Mouse (Mus musculus): ENCODE data around the gene Dnmt3a. TPM values are rescaled to one million over a fixed set of nuclear protein-coding genes. Genes with fewer than 3 reads are reported as not detected.
A peak's percentile ranks its signal among the peaks of the same experiment; 100 is the strongest.

Dnmt3a gene
- total RNA-seq, 4 experiments from 2014 or later, result 46.0 to 59.4 (median 50.9) TPM

- no peak for DNase-seq (ENCODE audit: low spot score)
Observed at GRCm38 (mm10) chr12:3877376-3877775, 71.6 kb downstream of the Dnmt3a start.

DNA sequence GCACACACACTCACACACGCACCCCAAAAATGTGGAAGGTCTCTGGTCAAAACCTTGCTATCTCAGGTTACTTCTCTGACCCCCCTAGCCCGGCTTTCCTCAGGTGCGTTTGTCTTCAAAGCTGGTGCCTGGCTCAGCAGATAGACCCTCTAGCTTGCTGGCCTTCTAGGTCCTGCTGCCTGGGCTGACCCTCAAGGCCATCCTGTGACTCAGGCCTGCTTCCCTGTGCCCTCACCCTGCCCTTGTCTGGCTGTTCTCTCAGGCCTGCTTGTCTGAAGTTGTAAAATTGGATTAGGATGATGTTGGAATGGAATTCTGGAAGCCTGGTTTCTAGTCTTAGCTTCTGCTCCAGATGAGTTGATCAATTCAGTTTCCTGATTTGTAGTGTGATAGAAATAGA, 75.7 kb downstream of the Dnmt3a start:
- no peak for DNase-seq (ENCODE audit: low spot score)

- DNase-seq (ENCODE audit: low spot score), result no peak
Observed at GRCm38 (mm10) chr12:3884892-3885493, 79.2 kb downstream of the Dnmt3a start.

GRCm38 (mm10) chr12:3886601-3887000, 80.8 kb downstream of the Dnmt3a start:
- DNase-seq (ENCODE audit: low spot score), result no peak

DNA sequence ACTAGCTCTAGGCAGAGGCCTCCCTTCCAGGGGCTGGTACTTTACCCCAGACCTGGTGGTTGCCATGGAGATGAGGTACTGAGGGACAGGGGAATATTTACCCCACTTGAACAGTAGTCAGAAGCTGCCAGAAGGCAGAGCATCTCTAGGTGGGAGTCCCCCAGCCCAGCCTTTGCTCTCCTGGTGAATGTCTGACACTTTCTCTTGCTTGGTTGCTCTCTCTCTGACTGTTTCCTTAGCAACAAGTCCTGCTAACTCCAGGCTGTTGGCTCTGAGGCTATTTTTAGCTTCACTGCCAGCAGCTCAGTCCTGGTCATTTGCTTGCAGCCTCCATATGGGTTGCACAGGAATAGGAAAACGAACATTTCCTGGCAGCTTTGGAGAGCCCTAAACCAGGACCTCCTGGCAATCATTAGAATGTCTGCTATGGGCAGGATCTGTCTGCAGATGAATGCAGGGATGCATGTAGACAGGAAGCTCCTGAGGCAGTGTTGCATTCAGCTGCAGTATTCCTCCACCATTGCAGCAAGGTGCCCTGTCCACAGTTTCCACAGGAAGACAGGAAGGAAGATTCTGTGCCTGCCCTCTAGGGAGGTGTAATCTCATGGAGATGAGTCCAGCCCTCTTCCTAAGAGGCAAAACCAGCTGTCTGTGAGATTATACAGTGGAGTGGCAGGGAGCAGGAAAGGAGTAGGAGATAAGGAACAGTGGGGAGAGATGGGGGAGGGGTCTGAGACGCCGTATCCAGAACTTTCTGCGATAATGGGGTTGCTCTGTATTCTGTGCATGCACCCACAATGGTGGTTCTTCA, 81.9 kb downstream of the Dnmt3a start:
- peak; percentile 36 for DNase-seq (ENCODE audit: low spot score)

- DNase-seq (ENCODE audit: low spot score), result no peak
Observed at GRCm38 (mm10) chr12:3889875-3890635, 84.2 kb downstream of the Dnmt3a start.

- no peak for DNase-seq (ENCODE audit: low spot score)
Observed at GRCm38 (mm10) chr12:3890753-3891751, 85.2 kb downstream of the Dnmt3a start.

- no peak for DNase-seq (ENCODE audit: low spot score)
Observed at GRCm38 (mm10) chr12:3891779-3892239, 86.0 kb downstream of the Dnmt3a start.

DNA sequence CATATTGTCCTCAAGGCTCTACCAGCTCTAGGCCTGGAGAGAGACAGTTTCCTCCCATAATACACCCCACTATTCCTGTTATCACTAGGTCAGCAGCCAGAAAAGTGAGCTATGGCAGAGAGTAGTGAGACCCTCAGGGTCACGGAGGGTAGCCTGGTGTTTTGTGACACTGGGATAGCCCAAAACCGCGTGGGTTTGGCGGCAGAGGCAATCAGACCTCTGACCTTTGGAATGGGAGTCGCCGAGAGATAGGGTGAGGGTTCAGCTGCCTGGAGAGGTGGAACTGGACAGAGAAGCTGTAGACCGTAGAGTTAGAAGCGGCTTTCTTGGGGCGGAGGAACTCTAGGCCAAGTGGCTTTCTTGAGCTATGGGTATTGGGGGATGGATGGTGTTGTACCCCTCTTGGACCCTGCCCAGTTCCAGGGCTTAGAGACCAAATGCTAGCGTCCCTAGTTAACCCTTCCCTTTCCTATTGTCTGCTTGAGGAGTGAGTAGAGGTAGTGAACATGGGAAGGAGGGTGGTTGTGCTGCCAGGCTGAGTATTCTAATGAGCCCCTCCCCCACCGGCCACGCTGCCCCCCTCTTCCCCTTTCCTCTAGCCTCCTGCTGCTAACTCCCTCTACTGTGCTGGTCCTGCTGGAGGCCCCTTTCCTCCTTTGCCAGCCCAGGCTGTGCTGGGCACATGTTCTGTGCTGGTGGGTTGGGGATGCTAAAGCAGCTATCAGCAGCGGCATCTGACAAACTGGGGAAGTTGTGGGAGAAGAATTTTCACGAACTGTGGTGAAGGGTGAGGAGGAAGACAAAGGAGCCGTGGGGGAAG, 86.6 kb downstream of the Dnmt3a start:
- no peak for DNase-seq (ENCODE audit: low spot score)

DNA sequence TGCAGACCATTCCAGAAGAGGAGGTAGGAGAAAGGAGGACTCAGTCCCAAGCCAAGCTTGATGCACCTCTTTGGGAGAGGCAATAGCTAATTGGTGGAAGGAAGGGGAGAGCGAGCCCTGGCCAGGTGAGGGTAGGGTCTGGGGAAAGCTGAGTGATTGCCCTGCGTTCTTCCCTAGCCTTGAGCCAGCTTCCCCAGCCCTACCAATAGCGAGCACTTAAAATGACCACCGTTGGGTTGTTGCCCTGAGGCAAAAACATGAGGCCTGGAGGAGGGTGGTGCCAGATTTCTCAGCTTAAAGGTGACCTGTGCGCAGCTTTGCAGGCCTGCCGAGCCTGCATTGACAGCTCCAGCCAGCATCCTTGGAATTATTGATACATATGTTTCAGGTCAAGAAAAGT, 87.5 kb downstream of the Dnmt3a start:
- no peak for DNase-seq (ENCODE audit: low spot score)

- DNase-seq (ENCODE audit: low spot score), result no peak
Observed at GRCm38 (mm10) chr12:3894525-3894924, 88.7 kb downstream of the Dnmt3a start.

GRCm38 (mm10) chr12:3897057-3897545, 91.3 kb downstream of the Dnmt3a start:
- DNase-seq (ENCODE audit: low spot score), result no peak

GRCm38 (mm10) chr12:3898811-3899210, 93.0 kb downstream of the Dnmt3a start:
- DNase-seq (ENCODE audit: low spot score), result no peak

GRCm38 (mm10) chr12:3905436-3905835, 99.6 kb downstream of the Dnmt3a start:
- DNase-seq (ENCODE audit: low spot score), result no peak

GRCm38 (mm10) chr12:3906308-3906707, 100.5 kb downstream of the Dnmt3a start:
- DNase-seq (ENCODE audit: low spot score), result no peak

GRCm38 (mm10) chr12:3907008-3907407, 101.2 kb downstream of the Dnmt3a start:
- no peak for DNase-seq (ENCODE audit: low spot score)

DNA sequence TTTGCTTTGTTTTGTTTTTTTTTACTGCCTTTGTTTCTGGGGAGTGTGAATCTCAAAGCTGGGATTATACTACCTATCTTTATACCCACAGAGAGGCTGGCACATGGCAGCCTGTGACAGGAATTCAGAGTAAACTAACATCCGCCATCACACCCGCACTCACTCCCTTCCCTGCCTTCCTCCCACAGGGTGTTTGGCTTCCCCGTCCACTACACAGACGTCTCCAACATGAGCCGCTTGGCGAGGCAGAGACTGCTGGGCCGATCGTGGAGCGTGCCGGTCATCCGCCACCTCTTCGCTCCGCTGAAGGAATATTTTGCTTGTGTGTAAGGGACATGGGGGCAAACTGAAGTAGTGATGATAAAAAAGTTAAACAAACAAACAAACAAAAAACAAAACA, 101.6 kb downstream of the Dnmt3a start:
- no peak for DNase-seq (ENCODE audit: low spot score)

DNA sequence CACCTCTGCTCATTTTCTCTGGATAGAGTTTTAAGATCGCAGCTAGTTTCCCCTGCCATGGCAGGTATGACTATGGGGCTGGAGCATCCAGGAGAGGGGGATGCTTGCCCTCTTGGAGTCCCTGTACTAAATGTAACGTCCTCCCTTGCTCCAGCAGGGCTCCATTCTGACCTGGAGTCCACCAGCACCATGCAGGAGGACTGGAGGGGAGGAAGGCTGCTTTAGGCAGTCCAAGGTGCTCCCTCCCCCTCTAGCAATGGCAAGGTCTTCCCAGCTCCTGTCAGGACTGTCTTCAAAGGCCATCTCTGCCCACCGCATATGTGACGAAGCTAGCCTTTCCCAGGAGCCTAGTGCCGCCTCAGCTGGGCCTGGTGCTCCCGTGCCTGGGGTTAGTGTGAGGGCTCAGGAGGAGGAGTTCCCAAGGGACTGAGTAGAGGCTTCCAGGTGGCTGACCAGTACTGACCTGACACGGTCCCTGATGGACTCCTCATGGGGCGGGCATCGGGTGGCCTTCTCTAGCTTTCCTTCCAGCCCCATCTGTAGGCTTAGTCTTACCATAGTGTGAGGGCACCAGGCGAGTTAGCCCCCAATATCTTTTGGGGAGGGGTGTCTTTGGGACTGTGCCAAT, 104.8 kb downstream of the Dnmt3a start:
- DNase-seq (ENCODE audit: low spot score), result no peak

DNA sequence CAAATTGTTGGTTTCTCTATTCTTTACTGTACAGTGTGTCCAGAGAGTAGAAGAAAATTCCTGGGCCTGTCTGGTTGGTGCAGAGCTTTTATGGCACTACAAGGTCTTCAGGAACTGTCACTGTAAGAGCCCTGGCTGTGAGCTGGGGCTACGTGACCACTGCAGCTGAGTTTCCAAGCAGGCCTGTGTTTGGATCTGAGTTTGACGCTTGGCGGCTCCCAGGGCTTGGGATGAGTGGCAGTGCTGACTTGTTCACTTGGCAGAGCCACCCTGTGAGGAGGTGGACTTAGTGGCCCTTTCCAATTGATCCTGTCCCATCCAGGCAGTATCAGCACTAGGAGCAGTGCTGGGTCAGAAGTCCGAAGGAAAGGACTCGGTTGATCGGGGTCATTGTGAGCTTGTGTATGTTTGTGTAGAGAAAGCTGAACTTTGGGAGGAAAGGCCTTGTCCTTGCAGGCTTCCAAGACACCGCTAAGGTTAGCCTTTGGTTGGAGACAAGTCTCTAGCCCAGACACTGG, 106.1 kb downstream of the Dnmt3a start:
- no peak for DNase-seq (ENCODE audit: low spot score)
